Mouse (Mus musculus) G1E-ER4 (cell line): ENCODE results near the gene Rflna. TPM values are rescaled to one million over a fixed set of nuclear protein-coding genes. Genes with fewer than 3 reads are reported as not detected.

Experiments used
- GATA1 ChIP-seq: IDR thresholded peaks from one replicate; pipeline ENCODE4 v1.8.0; 2012; ENCODE audit warnings: low read length, inconsistent platforms
- polyA plus RNA-seq: library from polyadenylated mRNA; stranded (reverse); fragments of >175 nt; gene quantifications from 2 replicates; pipeline ENCODE4 v1.2.3, GENCODE M21; 2012

Rflna gene
- polyA plus RNA-seq, 1 experiment, result not detected

- TF ChIP-seq GATA1, result no peak
These were observed 6.2 kb upstream of the Rflna start for GRCm38 (mm10) chr5:124996816-124997215.

DNA sequence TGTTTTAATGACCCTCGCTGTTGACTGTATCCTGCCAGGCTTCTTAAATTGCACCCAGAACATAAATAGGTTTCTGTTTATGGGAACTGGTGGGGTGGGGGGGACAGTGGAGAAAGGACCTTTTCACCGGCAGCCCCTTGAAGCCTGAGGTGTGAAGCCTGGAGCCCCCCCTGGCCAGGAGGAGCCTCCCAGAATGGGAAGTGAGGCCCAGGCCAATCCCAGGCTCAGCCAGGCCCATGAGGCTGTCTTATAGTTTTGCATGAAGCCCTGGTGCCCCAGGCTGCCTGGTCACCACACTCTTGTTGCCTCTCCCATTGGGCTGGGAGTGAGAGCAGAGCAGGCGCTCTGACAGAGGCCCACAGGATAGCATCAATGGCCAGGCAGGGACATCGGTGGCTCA is 5.1 kb upstream of the Rflna start:
- TF ChIP-seq GATA1, result no peak

DNA sequence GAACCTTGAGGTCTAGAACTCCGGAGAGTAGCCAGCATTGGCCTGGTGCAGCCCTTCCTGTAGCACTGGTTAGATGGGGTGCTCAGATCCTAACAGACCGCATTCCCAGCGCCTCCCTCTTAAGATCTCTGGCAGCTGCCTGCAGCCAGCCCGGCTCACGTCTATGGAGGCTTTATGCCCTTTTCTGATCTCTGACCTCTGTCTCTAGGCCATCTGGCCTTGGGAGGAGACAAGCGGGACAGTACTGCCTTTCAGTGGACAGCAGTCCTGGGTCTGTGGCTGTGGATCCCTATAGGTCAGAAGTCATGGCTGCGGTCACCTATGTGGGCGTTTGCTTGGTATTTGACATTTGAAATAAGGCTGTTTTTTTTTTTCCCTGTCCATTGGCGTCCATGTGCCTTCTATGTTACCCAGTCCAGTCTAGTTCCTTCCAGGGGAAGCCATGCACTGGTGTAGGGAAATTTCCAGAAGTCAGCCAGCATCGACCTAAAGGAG is 2.2 kb upstream of the Rflna start:
- no peak for TF ChIP-seq GATA1

- no peak for TF ChIP-seq GATA1
These were observed 843 bp downstream of the Rflna start for GRCm38 (mm10) chr5:125003873-125004255.

- TF ChIP-seq GATA1, result no peak
These were observed 3.0 kb downstream of the Rflna start for GRCm38 (mm10) chr5:125005871-125006652.

GRCm38 (mm10) chr5:125006896-125007295 is 3.9 kb downstream of the Rflna start:
- TF ChIP-seq GATA1, result no peak

GRCm38 (mm10) chr5:125011166-125011565 is 8.1 kb downstream of the Rflna start:
- TF ChIP-seq GATA1, result no peak

- TF ChIP-seq GATA1, result no peak
These were observed 8.6 kb downstream of the Rflna start for GRCm38 (mm10) chr5:125011628-125012027.

DNA sequence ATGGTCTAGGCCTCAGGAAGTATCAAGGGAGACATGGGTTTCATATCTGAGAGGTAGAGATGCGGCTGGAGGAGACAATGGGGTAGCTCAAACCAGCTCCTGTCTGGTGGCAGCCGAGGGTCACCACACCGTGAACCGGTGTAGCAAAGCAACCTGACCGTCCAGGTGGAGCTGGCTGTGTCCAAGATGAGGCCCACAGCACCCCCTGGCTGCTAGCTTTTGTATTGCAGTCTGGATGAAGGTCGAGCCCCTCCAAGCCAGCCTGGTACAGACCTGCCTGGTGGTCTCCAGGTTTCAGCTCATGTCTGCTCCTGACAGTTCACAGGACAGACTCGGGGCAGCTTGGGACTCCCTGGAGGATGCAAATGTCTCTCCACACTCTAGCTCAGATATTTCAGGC is 11.5 kb downstream of the Rflna start:
- no peak for TF ChIP-seq GATA1

- TF ChIP-seq GATA1, result no peak
These were observed 12.0 kb downstream of the Rflna start for GRCm38 (mm10) chr5:125015066-125015465.

- no peak for TF ChIP-seq GATA1
These were observed 12.6 kb downstream of the Rflna start for GRCm38 (mm10) chr5:125015576-125015975.

GRCm38 (mm10) chr5:125016421-125017242 is 13.6 kb downstream of the Rflna start:
- no peak for TF ChIP-seq GATA1

- TF ChIP-seq GATA1, result no peak
These were observed 14.3 kb downstream of the Rflna start for GRCm38 (mm10) chr5:125017332-125017731.

- no peak for TF ChIP-seq GATA1
These were observed 16.1 kb downstream of the Rflna start for GRCm38 (mm10) chr5:125019099-125019498.

DNA sequence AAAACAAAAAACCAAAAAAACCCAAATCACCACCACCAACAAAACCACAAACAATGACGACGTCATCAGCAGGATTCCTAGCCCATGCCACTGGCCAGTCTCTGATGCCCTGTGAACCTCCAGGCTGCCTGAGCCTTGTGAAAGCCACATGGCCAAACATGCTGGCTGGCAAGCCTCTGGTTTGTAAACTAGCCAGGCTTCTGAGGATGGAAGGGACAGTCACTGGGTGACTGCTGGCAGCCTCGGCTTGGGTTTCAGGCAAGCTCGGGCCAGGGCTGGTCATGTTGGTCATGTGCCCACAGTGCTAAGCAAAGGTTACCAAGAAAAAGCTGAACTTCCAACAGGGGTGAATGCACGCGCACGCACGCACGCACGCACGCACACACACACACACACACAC is 18.3 kb downstream of the Rflna start:
- TF ChIP-seq GATA1, result no peak

DNA sequence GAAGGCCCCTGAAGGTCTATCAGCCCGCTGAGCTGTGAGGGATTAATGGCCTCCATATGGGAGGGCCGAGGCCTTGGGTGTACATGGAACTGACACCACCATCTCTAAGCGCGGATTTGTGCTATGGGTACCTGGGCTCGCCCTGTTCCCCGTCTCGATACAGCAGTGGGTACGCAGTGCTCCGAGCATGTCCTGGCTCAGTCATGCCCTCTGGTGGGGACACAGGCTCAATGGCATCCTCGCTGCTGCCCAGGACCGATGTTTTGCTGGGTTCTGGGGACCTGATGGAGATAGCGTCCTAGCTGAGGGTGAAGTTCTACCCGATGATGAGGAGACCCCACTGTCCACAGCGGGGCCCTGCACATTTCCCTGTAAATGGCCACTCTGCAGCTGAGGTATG is 21.0 kb downstream of the Rflna start:
- TF ChIP-seq GATA1, result no peak

DNA sequence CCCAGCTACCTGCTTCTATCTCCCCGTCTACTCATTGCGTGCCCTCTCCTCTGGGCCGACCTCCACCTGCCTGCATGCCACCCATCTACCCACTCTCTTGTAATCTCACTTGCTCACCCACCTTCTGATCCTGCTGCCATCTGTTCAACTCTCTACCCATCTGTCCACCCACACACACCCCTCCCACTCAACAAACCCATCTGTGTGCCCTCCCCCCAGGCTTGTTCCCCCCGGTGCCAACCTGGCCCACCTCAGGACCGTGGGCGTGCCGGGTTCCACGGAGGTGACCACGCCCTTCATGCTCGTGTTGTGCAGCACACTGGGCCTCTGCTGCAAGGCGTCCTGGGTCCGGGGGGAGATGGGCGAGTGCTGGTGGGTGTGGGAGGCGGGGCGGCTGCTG is 25.4 kb downstream of the Rflna start:
- no peak for TF ChIP-seq GATA1

DNA sequence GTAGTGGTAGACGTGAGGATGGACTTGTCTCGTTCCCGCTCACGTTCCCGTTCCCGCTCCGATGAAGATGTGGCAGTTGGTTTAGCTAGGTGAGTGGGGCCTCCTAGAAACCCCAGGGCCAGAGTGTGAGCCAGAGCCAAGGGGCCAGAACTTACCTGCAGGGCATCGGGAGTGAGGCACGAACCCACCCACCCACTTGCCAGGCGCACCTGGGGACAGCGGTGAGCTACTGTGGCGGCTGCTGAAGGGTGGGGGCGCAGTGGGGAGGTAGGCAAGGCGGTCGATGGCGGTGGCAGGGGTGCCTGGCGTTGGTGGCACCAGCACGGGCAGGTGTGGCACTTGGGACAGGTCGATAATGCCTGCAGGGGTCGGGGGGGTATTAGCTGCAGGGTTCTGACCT is 25.9 kb downstream of the Rflna start:
- TF ChIP-seq GATA1, result no peak
